Mouse (Mus musculus) midbrain, embryonic 16.5 days (tissue): Measurements from ENCODE around the gene Enpp7. TPM values are rescaled to one million over a fixed set of nuclear protein-coding genes. Genes with fewer than 3 reads are reported as not detected.

Experiments
- ATAC-seq: fragments of 200-750 bp; cut with Nextera tagmentation; 2 replicates; pipeline ENCODE4 v1.8.0; 2017; ENCODE audit warnings: moderate TSS enrichment
- H3K27ac ChIP-seq: fragments of 300-500 bp; sonication (generic); 2 replicates; pipeline ENCODE4 v1.5.1; 2014; ENCODE audit warnings: mild to moderate bottlenecking, low read length, mixed read lengths
- H3K27me3 ChIP-seq: fragments of 300-500 bp; sonication (generic); 2 replicates; pipeline ENCODE4 v1.6.1; 2014; ENCODE audit warnings: low read depth, low read length, mixed read lengths; ENCODE audit not compliant: control insufficient read depth, insufficient read depth
- H3K36me3 ChIP-seq: fragments of 300-500 bp; sonication (generic); 2 replicates; pipeline ENCODE4 v1.6.1; 2014; ENCODE audit warnings: mild to moderate bottlenecking, low read length, moderate library complexity, mixed read lengths; ENCODE audit not compliant: control insufficient read depth, insufficient read depth
- H3K4me1 ChIP-seq: fragments of 300-500 bp; sonication (generic); 2 replicates; pipeline ENCODE4 v1.6.1; 2014; ENCODE audit warnings: mild to moderate bottlenecking, low read length, mixed read lengths; ENCODE audit not compliant: control insufficient read depth, insufficient read depth
- H3K4me2 ChIP-seq: fragments of 300-500 bp; sonication (generic); 2 replicates; pipeline ENCODE4 v1.6.1; 2014; ENCODE audit warnings: mild to moderate bottlenecking, low read length, mixed read lengths
- H3K4me3 ChIP-seq: fragments of 300-500 bp; sonication (generic); 2 replicates; pipeline ENCODE4 v1.5.1; 2014; ENCODE audit warnings: low read depth, mild to moderate bottlenecking, low read length, moderate library complexity, mixed read lengths
- H3K9ac ChIP-seq: fragments of 300-500 bp; sonication (generic); 2 replicates; pipeline ENCODE4 v1.6.1; 2014; ENCODE audit warnings: low read depth, low read length, mixed read lengths
- H3K9me3 ChIP-seq: fragments of 300-500 bp; sonication (generic); replicated peaks from 2 replicates; pipeline ENCODE4 v1.6.1; 2014; ENCODE audit warnings: mild to moderate bottlenecking, low read length, mixed read lengths; ENCODE audit not compliant: control insufficient read depth, poor library complexity, severe bottlenecking
- WGBS: fragments of 180-500 bp; shearing (Covaris S2); extraction: QIAGEN DNeasy Blood & Tissue Kit; methylation state at CpG from one replicate; pipeline ENCODE4 v1.1.7; 2014; 5-methylcytosine and 5-hydroxymethylcytosine counted together
- polyA plus RNA-seq: library from polyadenylated mRNA; unstranded; fragments of >200 nt; fragmentation: Nextera tagmentation; extraction: Ambion mirVana; gene quantifications from 2 replicates; pipeline ENCODE4 v1.2.1, GENCODE M21; 2015

The Enpp7 gene
- polyA plus RNA-seq, 1 experiment from 2014 or later: not detected

GRCm38 (mm10) chr11:119022068-119022894, 34.3 kb downstream of the Enpp7 start:
- ATAC-seq: 0 out of 2 replicates have a peak, but pooled peaks have one; percentile 0
- Histone ChIP-seq H3K4me1 (peaks cover 40% of the 10 kb centered on the region), H3K27ac (peak overlapping the region; percentile 77), H3K36me3 (peaks cover 7% of the 10 kb centered on the region), H3K9ac (peak overlapping the region; percentile 95), H3K4me3 (peak overlapping the region; percentile 95), H3K4me2 (peak overlapping the region; percentile 97), H3K9me3 (no peaks in the 10 kb centered on the region), H3K27me3 (0 out of 2 replicates have a peak, but pooled peaks cover 3% of the 10 kb centered on the region)
- WGBS: 4% methylated on average over 41 of the region's 42 CpGs

GRCm38 (mm10) chr11:119022895-119023615, 35.1 kb downstream of the Enpp7 start, which contains the start of gene Cbx2:
Gene Cbx2, plus strand, starts transcription at chr11:119022962.
- H3K27ac ChIP-seq: peak within 1 kb of the TSS; percentile 81
- 0 out of 2 replicates have a peak, but pooled peaks cover 3% of the 10 kb centered on the region for H3K27me3 ChIP-seq
- H3K9ac ChIP-seq: peak within 1 kb of the TSS; percentile 95
- H3K4me1 ChIP-seq: peaks cover 40% of the 10 kb centered on the region
- peak within 1 kb of the TSS; percentile 95 for H3K4me3 ChIP-seq
- no peaks in the 10 kb centered on the region for H3K9me3 ChIP-seq
- peak within 1 kb of the TSS; percentile 97 for H3K4me2 ChIP-seq
- peak; percentile 95 for ATAC-seq
- H3K36me3 ChIP-seq: peaks cover 9% of the 10 kb centered on the region
- WGBS: under 1% methylated on average over 61 of the region's 99 CpGs

DNA sequence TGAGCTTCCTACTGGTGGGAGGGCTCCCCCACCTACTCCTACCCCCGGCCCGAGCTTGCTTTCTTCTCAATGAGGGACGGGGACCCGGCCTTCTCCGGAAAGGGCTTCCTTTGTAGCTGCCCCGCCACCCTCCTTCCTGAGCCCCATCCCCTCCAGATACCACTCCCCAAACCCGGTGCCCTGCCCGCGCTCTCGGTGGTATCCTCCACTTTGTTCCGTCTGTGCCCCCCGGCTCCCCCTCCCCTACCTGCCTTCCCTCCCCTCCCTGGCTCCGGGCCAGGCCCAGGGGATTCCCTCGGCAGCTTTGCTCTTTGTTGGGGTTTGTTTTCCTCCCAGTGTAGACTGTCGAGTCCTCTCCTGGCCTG, 35.6 kb downstream of the Enpp7 start:
- ATAC-seq: no peak; the same call in 1 of the 2 replicates
- H3K4me1 ChIP-seq: peaks cover 40% of the 10 kb centered on the region
- H3K4me2 ChIP-seq: peak overlapping the region; percentile 97
- WGBS: under 1% methylated on average over 15 of the region's 15 CpGs
- H3K27me3 ChIP-seq: 0 out of 2 replicates have a peak, but pooled peaks cover 3% of the 10 kb centered on the region
- H3K27ac ChIP-seq: peak overlapping the region; percentile 81
- H3K4me3 ChIP-seq: peak overlapping the region; percentile 95
- peaks cover 14% of the 10 kb centered on the region for H3K36me3 ChIP-seq
- H3K9me3 ChIP-seq: no peaks in the 10 kb centered on the region
- peak overlapping the region; percentile 95 for H3K9ac ChIP-seq

DNA sequence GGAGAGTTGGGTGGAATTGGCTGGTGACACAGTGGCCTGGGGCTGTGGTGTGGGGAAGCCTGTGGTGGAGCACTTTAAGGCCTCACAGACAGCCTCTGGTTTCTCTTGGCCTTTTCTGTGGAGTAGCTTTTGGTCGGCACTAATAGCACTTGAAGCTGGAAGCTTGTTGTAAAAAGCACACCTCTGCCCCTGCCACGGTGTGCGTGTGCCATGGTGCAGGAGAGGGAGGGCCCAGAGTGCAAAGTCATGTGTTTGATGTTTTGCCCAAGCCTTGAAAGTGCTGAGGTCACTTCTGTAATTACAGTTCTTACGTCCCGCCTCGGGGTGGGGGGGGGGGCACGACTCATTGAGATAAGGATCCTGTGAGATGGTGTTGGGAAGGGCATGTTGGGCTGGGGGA, 36.3 kb downstream of the Enpp7 start:
- Histone ChIP-seq H3K4me3 (peak overlapping the region; percentile 95), H3K27ac (peak overlapping the region; percentile 81; the same call in 1 of the 2 replicates), H3K36me3 (peaks cover 20% of the 10 kb centered on the region), H3K9me3 (no peaks in the 10 kb centered on the region), H3K9ac (peak overlapping the region; percentile 95), H3K4me2 (peak overlapping the region; percentile 97), H3K27me3 (0 out of 2 replicates have a peak, but pooled peaks cover 3% of the 10 kb centered on the region), H3K4me1 (peaks cover 40% of the 10 kb centered on the region)
- ATAC-seq: no peak
- WGBS: 12% methylated on average over 7 of the region's 7 CpGs

- H3K4me2 ChIP-seq: peak overlapping the region; percentile 97
- 40% methylated on average over 12 of the region's 12 CpGs for WGBS
These were observed 38.2 kb downstream of the Enpp7 start for GRCm38 (mm10) chr11:119026203-119026602.

DNA sequence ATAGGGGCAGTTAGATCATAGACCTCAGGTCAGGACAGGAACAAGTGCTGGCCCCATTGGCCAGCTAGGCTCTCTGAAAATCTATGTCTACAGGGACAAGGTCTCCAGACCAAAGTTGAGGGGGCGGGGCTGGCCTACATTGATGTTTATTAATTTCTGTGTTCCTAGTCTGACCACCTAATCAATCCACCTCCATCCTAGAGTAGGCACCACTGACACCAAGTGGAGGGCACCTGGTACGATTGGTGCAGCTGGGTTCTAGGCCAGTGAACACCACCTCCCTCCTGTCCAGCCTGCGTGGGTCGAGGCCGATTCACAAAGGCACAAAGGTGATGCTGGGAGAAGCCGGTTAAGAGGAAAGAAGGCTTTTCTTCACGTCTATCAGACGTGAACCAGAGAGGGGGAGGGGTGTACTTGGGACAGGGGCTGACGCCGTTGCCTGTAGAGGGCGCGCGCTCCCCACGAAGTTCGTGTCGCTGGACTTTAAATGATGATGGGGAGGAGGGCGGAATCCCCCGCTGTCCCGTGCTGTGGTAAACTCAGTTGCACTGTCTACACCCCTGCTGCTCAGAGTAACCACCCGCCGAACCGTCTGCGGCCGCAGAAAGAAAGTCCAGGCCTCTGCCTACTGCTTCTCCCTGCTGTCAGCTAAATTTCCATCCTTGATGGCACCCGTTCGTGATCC, 46.0 kb downstream of the Enpp7 start:
- Histone ChIP-seq H3K27me3 (peaks cover 29% of the 10 kb centered on the region), H3K27ac (no peak overlapping the region), H3K36me3 (peaks cover 8% of the 10 kb centered on the region; the same call in 1 of the 2 replicates), H3K9me3 (no peaks in the 10 kb centered on the region), H3K4me2 (peak overlapping the region; percentile 32; the same call in 1 of the 2 replicates), H3K9ac (no peak overlapping the region), H3K4me3 (no peak overlapping the region), H3K4me1 (peaks cover 37% of the 10 kb centered on the region)
- ATAC-seq: 0 out of 2 replicates have a peak, but pooled peaks have one; percentile 12
- WGBS: 3% methylated on average over 26 of the region's 26 CpGs

More at GRCm38 (mm10) chr11:119026203-119026602, 38.2 kb downstream of the Enpp7 start:
- Histone ChIP-seq H3K27me3 (no peaks in the 10 kb centered on the region), H3K9ac (peak overlapping the region; percentile 44), H3K27ac (no peak overlapping the region), H3K4me1 (peaks cover 40% of the 10 kb centered on the region), H3K9me3 (no peaks in the 10 kb centered on the region), H3K4me3 (no peak overlapping the region), H3K36me3 (peaks cover 24% of the 10 kb centered on the region)
- no peak for ATAC-seq

- H3K4me3 ChIP-seq: no peak overlapping the region
- 13% methylated on average over 19 of the region's 19 CpGs for WGBS
- H3K27ac ChIP-seq: no peak overlapping the region
- peak overlapping the region; percentile 32; the same call in 1 of the 2 replicates for H3K4me2 ChIP-seq
- peaks cover 31% of the 10 kb centered on the region for H3K27me3 ChIP-seq
- H3K4me1 ChIP-seq: peaks cover 43% of the 10 kb centered on the region
- ATAC-seq: no peak
- H3K9ac ChIP-seq: no peak overlapping the region
- H3K36me3 ChIP-seq: peaks cover 9% of the 10 kb centered on the region; the same call in 1 of the 2 replicates
- no peaks in the 10 kb centered on the region for H3K9me3 ChIP-seq
These were observed 46.6 kb downstream of the Enpp7 start for GRCm38 (mm10) chr11:119034635-119035034.

DNA sequence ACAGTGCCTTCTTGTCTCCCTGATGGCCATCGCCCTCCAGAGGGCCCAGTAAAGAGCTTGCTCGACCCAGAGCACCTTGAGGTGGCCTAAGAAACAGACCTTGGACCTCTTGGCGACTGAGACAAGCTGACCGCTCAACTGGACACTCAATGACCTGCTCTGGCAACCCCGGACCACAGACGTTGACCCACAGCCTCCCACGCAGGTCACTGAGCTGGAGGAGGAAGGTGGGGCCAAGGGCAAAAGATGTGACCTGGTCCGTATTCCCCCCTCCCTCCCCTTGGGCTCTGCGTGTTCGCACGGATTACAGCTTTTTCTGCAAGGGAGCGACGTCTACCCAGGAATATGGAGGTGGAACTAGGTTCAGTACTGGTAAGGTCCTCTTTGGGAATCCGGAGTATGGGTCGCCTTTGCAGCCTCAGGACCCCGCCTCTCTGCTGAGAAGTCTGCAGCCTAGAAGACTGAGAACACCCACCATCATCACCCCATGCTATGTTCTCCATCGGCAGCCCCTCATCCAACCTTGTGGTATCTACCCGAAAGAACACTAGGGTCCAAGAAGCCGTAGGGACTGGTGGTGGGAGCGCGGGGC, 47.2 kb downstream of the Enpp7 start:
- H3K9me3 ChIP-seq: no peaks in the 10 kb centered on the region
- no peak for ATAC-seq
- peak overlapping the region; percentile 8 for H3K4me3 ChIP-seq
- H3K9ac ChIP-seq: no peak overlapping the region
- no peak overlapping the region for H3K27ac ChIP-seq
- H3K36me3 ChIP-seq: peaks cover 9% of the 10 kb centered on the region; the same call in 1 of the 2 replicates
- H3K4me2 ChIP-seq: peak overlapping the region; percentile 20; the same call in 1 of the 2 replicates
- 5% methylated on average over 21 of the region's 21 CpGs for WGBS
- H3K4me1 ChIP-seq: peaks cover 47% of the 10 kb centered on the region
- peaks cover 31% of the 10 kb centered on the region for H3K27me3 ChIP-seq
